ENCODE assay signal across 26 mouse cellular contexts in genomic region chr3:94972552-94972951, GRCm38 (mm10).
"Had no signal": no experiment of that assay in that cellular context is flagged by ENCODE, and none has a peak within 500 bp of the region (broad histone marks: within the 10 kb centered on the region; RNA-seq: fewer than 3 reads in every experiment).

No protein-coding gene starts in this region.

- H3K4me3 ChIP-seq: gastrocnemius, adult 2 months; heart, embryonic 10.5 days; heart, embryonic 12.5 days; hindbrain, embryonic 10.5 days; hindbrain, embryonic 12.5 days; intestine, embryonic 15.5 days; limb, embryonic 13.5 days; limb, embryonic 15.5 days; liver, embryonic 12.5 days had no signal

- H3K27ac ChIP-seq: gastrocnemius, adult 2 months; heart, embryonic 10.5 days; hindbrain, embryonic 10.5 days; hindbrain, embryonic 12.5 days; hindbrain, embryonic 14.5 days; intestine, embryonic 15.5 days; limb, embryonic 13.5 days; limb, embryonic 15.5 days; liver, embryonic 12.5 days had no signal

- DNase-seq: gastrocnemius, adult 2 months; gastrocnemius, postnatal 10 days; gastrocnemius, postnatal 25 days; heart, adult 18-20 months; heart, postnatal 10 days; heart, postnatal 4 days; kidney, adult 18-20 months; kidney, adult 8-10 months; kidney, postnatal 10 days; kidney, postnatal 25 days; kidney, postnatal 4 days; layer of hippocampus, adult 9-11 months; layer of hippocampus, postnatal 36 days; left cerebral cortex, postnatal 4 days had no signal

- ATAC-seq: hindbrain, embryonic 16.5 days; inflammation-experienced regulatory T-cells, adult 6 months; intestine, embryonic 15.5 days; intestine, postnatal 0 days; liver, embryonic 12.5 days had no signal
